Mouse (Mus musculus) lung, adult 2 months (tissue): Measurements from ENCODE around the gene Sh3bp1.

Experiments
- CTCF ChIP-seq: fragments of 200-500 bp; IDR thresholded peaks from 2 replicates; pipeline ENCODE4 v1.5.1; 2011; ENCODE audit warnings: mild to moderate bottlenecking, low read length, control low read depth; ENCODE audit not compliant: insufficient read depth
- POLR2A ChIP-seq: fragments of 200-500 bp; IDR thresholded peaks from 2 replicates; pipeline ENCODE4 v1.6.1; 2011; ENCODE audit warnings: low read depth, mild to moderate bottlenecking, control low read depth, low read length, borderline replicate concordance; ENCODE audit errors: extremely low read depth

DNA sequence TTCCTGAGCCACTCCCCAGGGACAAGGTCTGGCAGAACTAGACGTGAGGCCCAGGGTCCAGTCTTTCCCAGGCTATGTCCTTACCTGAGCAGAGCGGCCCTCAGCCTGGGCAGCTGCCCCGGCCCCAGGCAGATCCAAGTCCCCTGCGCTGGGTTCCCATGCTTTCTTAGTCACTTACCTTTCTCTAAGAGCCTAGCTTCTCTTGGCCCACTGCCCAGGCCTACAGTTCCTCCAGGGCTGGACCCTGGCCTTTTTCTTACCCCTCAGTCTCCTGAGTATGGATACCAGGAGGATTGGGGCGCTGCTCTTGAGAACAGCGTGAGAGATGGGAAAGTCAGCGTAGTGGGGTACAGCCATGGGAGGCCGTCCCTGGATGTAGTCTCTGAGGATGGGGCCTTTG is 19.1 kb upstream of the Sh3bp1 start:
- no peak for TF ChIP-seq CTCF
- TF ChIP-seq POLR2A, result no peak
